Mouse (Mus musculus) monocyte, adult 5-6 weeks (primary cell): ENCODE data around the gene Spdye4b. TPM values are rescaled to one million over a fixed set of nuclear protein-coding genes. Genes with fewer than 3 reads are reported as not detected.

Experiments used
- ATAC-seq: fragments of 153-309, 156-312 bp; replicated peaks from 2 replicates; pipeline ENCODE4 v1.8.0; 2017; ENCODE audit warnings: mild to moderate bottlenecking; ENCODE audit not compliant: low TSS enrichment, insufficient number of reproducible peaks, severe bottlenecking, poor library complexity, low FRiP score
- total RNA-seq: library from RNA; stranded (forward); fragments of 200-1000, 200-491, 200-594 nt; gene quantifications from 3 replicates; pipeline ENCODE4 v1.2.3, GENCODE M21; 2017

The Spdye4b gene
- total RNA-seq, 1 experiment from 2014 or later = 0.95 TPM

- ATAC-seq = no peak
These were observed 14.3 kb downstream of the Spdye4b start for GRCm38 (mm10) chr5:143195166-143195565.

- ATAC-seq = no peak
These were observed 15.7 kb downstream of the Spdye4b start for GRCm38 (mm10) chr5:143196506-143196905.

DNA sequence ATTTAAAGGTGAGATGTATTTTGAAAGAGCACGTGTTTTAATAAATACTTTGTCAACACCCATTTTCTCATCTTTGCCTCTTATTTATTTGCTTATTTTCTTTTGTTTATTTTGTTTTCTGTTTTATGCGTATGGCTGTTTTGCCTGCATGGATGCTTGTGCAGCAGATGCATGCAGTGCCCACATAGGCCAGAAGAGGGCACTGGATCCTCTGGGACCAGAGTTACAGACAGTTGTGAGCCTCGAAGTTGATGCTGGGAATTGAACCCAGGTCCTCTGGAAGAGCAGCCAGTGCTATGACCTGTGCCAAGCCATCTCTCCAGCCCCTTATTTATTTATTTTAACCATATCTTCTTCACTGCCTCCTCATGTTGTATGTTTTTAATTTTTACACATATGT is 24.2 kb downstream of the Spdye4b start:
- ATAC-seq = no peak

DNA sequence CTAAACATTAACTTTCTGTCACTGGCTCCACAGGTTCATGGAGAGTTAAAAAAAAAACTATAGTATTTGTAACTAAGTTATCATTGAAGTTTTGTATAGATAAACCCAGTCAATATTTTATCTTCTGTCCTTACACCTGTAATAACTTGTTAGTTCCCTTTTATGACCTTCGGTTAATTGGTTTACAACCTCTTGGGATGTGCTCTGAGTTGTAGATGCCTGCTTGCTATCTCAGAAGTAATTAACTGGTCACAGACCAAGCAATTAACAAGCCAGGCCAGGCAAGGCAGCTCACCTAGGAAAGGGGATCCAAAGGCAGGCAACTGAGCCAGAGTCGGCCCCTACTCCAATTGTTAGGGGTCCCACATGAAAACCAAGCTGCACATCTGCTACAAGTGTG is 33.0 kb downstream of the Spdye4b start:
- no peak for ATAC-seq

DNA sequence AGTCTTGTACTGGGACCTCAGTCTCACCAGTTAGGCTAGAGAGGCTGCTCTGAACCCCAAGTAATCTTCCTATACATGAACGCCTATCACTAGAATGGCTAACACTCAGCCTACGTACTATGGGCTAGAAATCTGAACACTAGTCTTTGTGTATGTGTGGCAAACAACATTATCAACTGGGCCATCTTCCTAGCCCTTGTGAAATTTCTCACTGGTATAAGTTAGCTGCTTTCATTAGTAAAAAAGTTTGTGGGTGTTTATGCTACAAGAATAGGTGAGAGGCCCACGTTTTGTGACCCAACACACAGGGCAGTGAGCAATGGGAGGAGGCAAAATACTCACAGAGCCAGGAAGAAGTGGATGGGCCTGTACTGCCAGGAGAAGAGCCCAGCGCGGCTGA is 40.2 kb downstream of the Spdye4b start:
- ATAC-seq = no peak

- no peak for ATAC-seq
These were observed 41.5 kb downstream of the Spdye4b start for GRCm38 (mm10) chr5:143222287-143222686.

GRCm38 (mm10) chr5:143226790-143227189 is 46.0 kb downstream of the Spdye4b start, which contains the start of gene Spdye4a:
TSS of gene Spdye4a (minus strand) at chr5:143226890.
- ATAC-seq = no peak

DNA sequence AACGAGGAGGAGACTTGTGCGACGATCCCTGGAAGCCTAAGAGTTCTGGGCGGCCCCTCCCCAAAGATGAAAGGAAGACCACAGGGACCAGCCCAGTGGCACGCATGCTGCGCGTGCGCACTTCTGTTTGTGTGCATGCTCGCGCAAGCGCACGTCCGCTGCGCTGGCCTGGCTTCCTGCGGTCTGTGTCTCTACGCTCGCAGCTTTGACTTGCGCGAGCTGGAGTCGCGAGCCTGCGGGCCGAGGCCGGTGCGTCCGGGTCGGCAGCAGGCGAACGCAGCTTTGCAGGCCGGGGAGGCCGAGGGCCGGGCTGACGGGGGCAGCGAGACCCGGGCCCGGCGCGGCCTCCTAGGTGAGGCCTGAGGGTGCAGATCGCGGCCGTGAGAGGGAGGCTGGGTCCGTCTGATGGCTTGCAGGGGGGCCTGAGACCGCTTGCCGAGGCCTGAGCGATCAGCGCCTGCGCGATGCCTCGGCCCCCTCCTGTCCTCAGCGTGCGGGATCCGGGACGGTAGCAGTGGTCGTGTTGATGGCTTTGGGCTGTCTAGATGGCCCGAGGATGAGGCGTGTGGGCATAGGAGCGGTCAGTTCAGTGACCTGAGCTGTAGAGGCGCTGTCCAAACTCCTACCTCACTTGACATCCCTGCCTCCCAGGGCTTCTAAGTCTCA is 54.3 kb downstream of the Spdye4b start, which contains the start of gene Zfp12:
Gene Zfp12, plus strand, starts transcription at position 136 of the 666 bp plus-strand sequence.
- ATAC-seq = peak; percentile 89

DNA sequence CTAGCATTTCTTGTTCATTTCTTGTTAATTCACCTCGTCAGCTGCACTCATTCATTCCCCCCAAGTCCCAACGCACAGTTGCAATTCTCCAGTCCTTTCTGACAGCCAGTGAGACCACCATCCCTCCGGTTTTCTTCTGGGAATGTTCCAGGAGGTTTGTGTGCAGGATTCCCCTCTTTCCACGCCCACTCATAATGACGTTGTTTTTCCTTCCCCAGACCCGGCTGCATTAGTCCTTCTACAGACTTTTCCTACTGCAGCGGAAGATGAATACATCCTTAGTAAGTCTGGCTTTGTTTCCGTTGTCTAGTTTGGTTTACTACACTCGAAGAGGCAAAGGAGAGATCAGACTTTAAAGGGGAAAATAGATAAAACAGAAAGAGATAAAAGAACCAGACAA is 55.2 kb downstream of the Spdye4b start:
- ATAC-seq = no peak

GRCm38 (mm10) chr5:143244926-143245325 is 64.1 kb downstream of the Spdye4b start:
- ATAC-seq = no peak

GRCm38 (mm10) chr5:143252039-143252438 is 71.2 kb downstream of the Spdye4b start:
- ATAC-seq = no peak

- no peak for ATAC-seq
These were observed 72.0 kb downstream of the Spdye4b start for GRCm38 (mm10) chr5:143252791-143253185.

GRCm38 (mm10) chr5:143253186-143253880 is 72.5 kb downstream of the Spdye4b start:
- no peak for ATAC-seq

DNA sequence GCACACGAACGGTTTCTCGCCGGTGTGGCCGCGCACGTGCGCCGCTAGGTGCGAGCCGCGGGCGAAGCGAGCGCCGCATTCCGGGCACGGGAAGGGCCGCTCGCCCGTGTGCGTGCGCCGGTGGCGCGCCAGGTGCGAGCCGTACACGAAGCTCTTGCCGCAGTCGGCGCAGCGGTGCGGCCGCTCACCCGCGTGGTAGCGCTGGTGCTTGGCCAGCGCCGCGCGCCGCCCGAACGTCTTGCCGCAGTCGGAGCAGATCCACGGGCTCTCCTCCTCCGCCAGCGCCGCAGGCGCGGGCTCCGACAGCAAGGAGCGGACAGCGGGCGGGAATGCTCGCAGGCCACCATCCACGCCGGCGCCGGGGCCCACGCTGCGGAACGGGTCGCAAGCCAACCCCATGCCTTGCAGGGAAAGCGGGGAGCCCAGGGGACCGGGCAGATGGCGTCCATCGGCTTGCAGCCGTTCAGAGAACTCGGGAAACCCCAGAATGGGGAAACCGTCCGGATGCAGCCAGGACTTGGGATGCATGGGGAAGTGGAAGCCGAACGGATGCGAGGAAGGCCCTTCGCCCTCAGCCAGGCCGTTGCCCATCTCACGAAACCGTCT is 73.2 kb downstream of the Spdye4b start:
- ATAC-seq = no peak

Other genes starting within 250 kb of the Spdye4b start
- 1.2 TPM in 1 of 3 replicates, not detected in the others for gene Fscn1, start 220.7 kb upstream of the Spdye4b start, total RNA-seq
- 100 to 120 TPM (median 101 TPM) in 3 replicates for gene Rnf216, start 68.0 kb upstream of the Spdye4b start, total RNA-seq
- not detected in 3 replicates for gene Olfr718-ps1, start 33.4 kb upstream of the Spdye4b start, total RNA-seq
- 6.0 to 19.7 TPM (median 18.1 TPM) in 3 replicates for gene Rbak, start 242 bp upstream of the Spdye4b start, total RNA-seq
- gene Spdye4a, start 45.9 kb downstream of the Spdye4b start, total RNA-seq = not detected in 3 replicates
- gene Zfp12, start 54.1 kb downstream of the Spdye4b start, total RNA-seq = 17.0 to 19.7 TPM (median 17.2 TPM) in 3 replicates
- gene Zfp316, start 89.0 kb downstream of the Spdye4b start, total RNA-seq = 1.4 to 2.9 TPM (median 1.9 TPM) in 3 replicates
- not detected in 3 replicates for gene Zfp853, start 112.6 kb downstream of the Spdye4b start, total RNA-seq
- gene E130309D02Rik, start 134.3 kb downstream of the Spdye4b start, total RNA-seq = 7.4 to 12.5 TPM (median 10.3 TPM) in 3 replicates
- gene Zdhhc4, start 148.2 kb downstream of the Spdye4b start, total RNA-seq = 22.5 to 39.9 TPM (median 33.8 TPM) in 3 replicates
- gene Grid2ip, start 176.3 kb downstream of the Spdye4b start, total RNA-seq = not detected in 3 replicates
- gene Kdelr2, start 222.8 kb downstream of the Spdye4b start, total RNA-seq = 47.3 to 66.2 TPM (median 47.5 TPM) in 3 replicates